Mouse (Mus musculus) gastrocnemius, adult 8-10 months (tissue): ENCODE measurements around the gene AW011738. TPM values are rescaled to one million over a fixed set of nuclear protein-coding genes. Genes with fewer than 3 reads are reported as not detected.

Experiments used
- DNase-seq, 2 experiments: peaks; one replicate each; pipeline ENCODE4 v3.0.0; 2022; ENCODE audit warnings: low spot score in 2 of 2
- total RNA-seq, 4 experiments: library from RNA; stranded (reverse); gene quantifications; 2 replicates each; pipeline ENCODE4 v1.2.4; 2022

The AW011738 gene
- total RNA-seq, 4 experiments from 2014 or later, result 4.3 to 6.3 (median 4.8) TPM

DNA sequence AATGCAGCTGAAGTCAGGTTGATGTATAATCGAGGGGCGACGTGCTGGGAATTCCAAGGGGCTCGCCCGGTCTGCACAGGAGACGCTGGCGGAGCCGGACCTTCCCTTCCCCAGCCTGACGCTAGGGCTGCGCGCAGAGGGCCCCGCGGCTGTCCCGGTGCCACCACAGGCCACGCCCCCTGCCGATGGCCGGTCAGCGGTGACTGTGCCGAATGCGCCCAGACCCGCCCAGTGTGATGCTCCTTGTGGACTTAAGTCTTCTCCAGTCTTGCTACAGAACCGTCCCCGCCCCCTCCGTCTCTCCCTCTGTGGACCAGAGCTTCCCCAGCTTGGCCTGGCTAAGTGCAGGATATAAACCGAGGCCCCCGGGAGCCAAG, 5.3 kb upstream of the AW011738 start:
- DNase-seq, result peak; percentile 86 to 89

DNA sequence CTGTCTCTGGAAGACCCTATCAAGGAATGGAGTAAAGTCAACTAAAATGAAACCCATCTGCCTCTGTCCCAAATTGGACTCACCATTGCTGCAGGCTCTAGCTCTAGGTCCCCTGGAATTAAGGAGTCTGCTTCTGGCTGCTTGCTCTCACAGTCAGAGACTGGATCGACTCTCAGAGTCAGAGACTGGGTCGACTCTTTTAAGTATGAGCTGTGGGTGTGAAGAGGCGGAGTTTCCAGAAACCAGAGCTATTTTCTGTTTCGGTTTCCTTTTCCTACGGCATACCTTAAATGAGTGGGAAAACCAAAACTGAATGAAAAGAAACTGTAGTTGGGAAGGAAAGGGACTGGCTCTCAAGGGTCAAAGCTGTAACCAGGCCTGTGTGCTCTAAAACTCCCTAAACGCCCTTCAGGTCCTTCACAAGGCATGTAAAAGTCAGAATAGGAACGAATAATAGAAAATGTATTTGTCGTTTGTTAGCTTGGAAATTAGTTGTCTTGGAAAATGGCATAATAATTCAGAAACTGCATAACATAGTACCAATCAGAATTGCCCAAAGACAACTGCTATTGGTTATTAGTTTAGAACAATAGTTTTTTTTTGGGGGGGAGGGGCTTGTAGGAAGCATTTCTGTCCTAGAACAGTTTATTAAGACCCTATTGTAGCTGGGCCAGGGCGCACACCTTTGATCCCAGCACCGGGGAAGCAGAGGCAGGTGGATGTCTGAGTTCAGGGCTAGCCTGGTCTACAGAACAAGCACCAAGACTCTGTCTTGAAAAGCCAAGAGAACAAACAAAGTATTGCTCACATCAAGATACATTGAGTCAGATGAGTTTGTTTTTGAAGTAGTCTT, 2.3 kb upstream of the AW011738 start, which contains the start of gene Isg15:
Gene Isg15 (minus strand): TSS at position 196 of the 853 bp plus-strand sequence.
- DNase-seq, result no peak

DNA sequence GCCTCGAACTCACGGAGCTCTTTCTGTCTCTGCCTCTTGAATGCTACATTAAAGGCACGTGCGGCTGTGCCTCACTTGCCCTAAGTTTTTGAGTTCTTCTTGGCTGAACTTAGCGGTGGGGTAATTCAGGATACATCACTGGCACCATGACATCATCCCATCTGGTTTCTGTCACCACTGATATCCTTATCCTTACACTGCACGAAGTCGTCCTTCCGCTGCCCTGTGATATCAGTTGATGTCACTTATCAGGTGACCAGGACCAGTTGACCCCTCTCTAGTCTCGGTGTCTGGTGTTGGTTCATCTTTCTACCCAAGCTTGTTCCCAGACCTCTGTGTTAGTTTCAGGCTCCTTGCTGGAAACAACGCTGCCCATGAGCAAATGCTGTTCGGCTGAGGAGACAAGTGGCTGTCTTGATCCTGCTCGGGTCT, 626 bp upstream of the AW011738 start:
- DNase-seq, result no peak

DNA sequence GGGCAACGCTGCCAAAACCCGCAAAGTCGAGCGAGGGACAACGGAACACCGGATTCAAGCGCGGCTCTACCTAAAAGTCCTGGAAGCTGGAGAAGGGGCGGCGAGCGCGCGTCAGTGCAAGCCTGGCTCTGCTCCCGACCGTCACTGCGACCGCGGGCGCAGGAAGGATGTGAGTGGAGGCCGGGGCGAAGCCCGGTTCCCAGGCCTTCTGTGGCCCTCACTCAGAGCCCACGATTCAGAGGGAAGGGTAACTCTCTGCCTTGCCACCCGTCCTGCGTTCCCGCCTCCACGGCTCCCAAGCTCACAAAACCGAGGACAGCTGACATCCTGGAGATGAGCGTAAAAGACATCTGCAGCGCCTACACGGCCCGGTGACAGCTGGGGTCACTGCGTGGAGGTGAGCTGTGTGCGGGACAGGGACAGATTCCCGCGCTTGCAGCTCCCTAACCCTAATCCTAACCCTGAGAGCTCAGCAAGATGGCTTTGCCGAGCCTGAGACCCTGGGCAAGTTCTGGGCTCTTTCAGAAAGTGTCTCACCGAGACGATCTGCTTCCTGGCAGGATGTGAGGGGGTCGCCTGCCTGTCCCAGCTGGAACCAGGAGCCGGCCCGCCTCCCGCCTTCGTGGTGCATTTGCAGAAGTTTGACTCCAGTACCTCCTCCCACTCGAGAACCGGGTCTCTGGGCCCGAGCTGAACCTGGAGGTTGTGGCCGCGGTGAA, 468 bp downstream of the AW011738 start:
- DNase-seq, result no peak

DNA sequence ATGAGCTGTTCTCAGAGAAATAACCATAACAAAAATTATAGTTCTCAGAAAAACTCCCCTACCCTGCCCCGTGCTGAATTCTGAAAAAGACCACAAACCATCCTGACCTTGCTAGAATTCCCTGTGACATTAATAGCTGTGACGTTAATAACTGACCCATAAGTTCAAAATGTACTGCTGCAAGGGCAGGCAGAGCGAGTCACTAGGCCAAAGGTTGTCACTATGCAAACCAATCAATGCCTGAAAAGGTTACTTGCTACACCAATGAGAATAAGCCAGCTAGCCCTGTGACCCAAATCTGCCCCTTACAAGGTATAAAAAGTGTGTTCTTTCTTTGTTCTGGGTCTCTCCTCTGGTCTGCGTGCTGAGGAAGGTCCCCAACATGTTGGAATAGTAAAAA, 5.8 kb downstream of the AW011738 start:
- DNase-seq, result no peak

DNA sequence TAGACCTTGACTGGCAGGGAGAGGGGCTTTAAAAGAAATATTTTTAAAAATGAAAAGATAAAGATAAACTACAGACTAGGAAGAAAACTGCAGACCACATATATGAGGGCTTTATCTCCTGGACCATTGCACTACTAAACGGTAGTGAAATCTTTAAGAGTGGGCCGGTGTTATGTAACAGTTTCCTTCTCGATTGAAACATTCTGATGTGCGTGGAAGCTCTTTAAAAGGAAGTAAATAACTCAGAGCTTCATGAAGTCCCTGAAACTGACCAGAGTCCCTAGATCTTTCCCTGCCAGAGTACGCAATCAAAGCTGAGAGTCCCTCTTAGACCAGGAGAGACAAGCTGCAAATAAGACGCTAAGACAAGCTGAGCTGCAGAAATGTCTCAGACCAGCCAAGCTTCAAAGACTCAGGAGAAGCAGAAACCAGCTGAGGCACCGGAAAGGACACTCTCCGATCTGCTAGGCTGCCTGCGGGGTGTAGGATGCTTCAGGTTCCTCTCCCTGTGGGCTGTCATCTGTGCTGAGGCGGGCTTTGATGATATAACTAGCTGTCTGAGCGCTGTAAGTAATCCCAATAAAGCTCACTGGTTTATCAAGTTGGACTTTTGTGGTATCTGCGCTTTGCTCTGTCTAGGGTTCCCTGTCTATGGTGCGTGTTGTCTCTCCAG, 7.0 kb downstream of the AW011738 start:
- no peak for DNase-seq

DNA sequence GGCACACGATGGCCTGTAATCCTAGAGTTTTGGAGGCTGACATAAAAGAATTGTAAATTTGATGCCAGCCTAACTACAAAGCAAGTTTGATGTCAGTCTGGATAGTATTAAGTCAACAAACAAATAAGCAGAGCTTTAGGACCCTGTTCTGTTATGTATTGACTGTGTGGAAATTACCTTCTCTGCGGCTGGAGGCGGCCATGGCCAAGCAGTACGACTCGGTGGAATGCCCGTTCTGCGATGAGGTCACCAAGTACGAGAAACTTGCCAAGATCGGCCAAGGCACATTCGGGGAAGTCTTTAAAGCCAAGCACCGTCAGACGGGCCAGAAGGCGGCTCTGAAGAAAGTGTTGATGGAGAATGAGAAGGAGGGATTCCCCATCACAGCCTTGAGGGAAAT, 10.0 kb downstream of the AW011738 start:
- no peak for DNase-seq

DNA sequence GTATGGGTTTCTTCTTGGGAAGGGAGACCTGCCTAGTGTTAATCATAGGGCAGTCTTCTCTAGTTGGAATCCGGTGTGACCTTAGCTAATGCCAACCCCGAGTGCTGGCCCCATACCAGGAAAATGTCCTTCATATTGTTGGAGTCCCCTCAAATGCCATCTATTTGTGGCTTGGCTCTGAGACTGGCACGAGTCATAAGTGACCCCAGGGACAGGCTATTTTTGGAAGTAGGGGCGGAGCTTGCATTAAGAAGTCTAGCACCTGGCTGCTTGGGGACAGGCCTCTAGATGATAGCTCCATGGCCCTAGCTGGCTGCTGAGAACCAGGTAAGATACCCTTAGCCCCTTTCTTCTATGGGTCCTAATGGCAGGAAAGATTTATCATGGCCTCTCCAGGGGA, 12.5 kb downstream of the AW011738 start, which contains the start of gene Perm1:
Gene Perm1 (plus strand): TSS at position 220 of the 400 bp plus-strand sequence.
- peak; percentile 83 to 92 for DNase-seq

DNA sequence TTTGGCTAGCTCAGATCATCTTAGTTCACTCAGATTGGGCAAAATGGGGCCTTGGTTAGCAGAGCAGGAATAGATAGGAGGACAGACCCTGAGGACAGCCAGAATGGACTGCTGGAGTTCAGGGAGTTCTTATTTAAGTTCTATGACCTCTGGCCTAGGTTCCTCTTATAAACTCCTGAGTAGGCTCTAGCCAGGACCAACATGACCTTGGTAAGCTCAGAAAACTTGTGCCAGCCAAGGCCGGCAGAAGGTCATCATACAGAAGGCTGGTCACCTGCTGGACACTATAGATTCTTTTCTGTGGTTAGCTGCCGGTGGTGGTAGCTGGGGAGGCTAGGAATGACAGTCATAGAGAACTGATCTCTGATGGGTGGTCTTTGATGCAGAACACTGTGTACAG, 13.1 kb downstream of the AW011738 start:
- DNase-seq, result no peak

DNA sequence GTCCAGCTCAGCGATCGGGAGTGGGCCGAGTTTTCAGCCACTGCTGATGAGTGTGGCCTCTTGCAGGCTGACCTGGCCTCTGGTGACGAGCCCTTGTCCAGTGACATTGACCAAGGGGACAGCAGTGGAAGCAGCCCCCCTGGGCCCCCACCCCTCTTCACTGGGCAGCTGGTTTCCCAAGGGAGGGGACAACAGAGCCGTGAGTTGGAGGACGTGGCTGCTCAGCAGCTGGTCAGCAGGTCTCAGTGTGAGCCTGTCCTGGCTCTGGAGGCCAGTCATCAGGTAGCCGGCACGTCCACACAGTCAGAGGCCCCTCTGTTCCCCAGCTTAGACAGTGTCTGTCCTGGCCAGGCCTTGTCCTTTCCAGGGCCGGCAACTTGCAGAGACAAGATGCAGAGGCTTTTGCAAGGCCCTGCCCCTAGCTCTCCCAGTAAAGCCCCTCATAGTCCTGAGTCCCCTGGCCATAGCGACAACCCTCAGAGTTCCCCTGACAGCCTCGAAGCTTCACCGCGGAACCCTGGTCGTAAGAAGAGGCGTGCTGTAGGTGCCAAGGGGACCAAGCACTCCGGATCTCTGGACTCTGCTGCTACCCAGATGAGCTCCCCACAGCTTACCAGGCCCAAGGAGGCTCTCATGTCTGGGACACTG, 14.0 kb downstream of the AW011738 start:
- peak in 1 of 2 experiments; percentile 37 for DNase-seq

DNA sequence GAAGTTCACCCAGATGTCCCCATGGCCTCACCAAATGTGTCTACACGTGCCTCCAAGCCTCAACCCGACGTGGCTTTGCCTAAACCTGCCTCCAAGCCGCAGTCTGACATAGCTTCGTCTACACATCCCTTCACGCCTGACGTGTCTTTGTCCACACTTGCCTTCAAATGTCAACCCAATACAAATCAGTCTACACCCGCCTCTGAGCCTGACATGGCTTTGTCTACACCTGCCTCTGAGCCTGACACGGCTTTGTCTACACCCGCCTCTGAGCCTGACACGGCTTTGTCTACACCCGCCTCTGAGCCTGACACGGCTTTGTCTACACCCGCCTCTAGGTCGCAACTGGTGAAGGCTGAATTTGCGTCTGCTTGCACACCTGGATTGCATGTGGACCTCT, 14.7 kb downstream of the AW011738 start:
- DNase-seq, result peak in 1 of 2 experiments; percentile 37

DNA sequence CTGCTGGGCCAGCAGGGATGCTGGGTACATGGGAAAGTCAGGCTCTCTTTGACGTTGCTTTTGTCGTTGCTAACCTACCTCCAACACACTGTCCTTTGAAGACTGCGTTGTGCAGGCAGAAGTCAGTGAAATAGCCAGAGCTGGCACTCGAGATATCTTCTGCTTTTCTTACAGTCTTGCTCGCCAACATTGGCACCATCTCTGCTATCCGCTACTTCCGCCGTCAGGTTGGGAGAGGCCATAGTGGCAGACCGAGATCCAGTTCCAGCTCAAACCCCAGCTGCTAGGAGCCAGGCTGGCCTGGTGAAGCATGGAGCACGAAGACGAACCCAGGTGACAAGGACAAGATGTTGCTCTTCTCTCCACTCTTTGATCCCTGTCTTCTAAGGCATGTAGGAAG, 16.8 kb downstream of the AW011738 start:
- peak in 1 of 2 experiments; percentile 42 for DNase-seq

DNA sequence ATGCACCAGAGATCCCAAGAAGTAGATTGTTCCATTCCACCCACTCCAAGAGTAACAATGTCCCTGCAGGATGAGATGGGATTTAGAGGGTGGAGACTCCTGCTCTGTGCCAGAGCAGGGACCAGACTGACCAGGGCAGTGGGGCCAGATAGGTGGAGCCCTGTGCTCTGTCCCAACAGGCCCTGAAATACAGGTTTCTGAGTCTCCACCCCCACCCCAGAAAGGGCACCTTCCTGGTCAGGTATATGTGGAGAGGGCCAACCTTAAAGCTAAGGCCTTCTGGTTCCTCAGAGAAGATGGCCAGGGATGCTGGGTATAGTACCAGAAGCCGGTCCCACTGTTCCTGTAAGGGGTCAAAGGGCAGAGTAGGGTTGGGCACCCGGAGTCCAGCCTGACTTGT, 21.2 kb downstream of the AW011738 start:
- no peak for DNase-seq

DNA sequence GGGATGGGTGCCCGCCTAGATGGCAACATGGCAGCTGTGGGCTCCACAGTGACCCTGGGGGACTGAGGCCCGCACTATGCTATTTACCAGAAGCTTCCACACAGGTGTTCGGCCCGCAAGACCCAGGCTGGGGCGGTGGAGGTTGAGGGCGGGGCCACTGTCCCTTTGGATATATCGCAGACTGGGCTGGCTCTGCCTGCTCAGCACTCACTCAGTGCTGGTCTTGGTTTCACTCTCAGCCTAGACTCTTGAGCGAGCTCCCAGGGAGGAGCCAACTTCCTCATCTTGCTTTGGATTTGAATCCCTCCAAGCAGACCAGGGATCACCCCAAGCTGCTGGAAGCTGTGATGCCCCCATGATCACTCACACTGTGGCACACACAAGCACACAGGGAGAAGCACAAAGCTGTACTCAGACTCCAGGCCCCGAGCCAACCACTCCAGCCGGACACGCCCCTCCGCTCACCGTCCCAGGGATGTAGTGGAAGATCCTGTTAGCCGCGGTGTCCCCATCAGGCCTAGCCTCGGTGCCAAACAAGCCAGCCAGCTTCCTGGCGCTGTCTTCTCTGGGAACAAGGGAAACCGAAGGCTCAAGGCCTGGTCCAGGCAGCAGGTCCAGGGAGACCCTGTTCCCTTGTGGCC, 24.8 kb downstream of the AW011738 start:
- no peak for DNase-seq

DNA sequence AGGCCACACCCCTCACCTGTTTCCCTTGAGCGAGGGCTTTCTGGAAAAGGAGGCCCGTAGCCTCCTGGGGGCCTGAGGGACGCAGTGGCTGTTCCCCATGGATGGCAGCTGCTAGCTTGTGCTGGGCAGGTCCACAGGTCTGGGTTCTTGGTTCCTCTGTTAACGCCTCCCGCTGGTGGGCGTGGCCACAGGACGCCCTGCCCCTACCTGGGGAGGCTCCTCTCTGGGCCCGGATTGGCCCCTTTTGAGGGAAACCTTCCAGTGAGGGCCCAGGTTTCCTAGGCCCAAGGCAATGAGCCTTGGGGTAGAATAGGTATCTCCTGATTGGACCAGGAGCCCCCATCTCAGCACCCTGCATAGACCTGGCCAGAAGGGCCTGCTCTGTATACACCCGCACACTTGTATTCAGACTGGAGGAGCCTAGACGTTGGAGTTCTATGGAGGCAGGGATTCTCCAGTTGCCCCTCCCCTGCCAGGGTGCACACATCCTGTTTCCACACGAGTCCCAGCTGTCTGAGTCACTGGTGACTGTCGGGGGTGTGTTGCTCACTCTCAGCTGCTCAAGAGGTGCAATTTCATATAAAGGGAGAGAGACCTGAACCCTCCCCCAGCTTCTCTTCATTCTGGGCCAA, 25.4 kb downstream of the AW011738 start:
- DNase-seq, result no peak

DNA sequence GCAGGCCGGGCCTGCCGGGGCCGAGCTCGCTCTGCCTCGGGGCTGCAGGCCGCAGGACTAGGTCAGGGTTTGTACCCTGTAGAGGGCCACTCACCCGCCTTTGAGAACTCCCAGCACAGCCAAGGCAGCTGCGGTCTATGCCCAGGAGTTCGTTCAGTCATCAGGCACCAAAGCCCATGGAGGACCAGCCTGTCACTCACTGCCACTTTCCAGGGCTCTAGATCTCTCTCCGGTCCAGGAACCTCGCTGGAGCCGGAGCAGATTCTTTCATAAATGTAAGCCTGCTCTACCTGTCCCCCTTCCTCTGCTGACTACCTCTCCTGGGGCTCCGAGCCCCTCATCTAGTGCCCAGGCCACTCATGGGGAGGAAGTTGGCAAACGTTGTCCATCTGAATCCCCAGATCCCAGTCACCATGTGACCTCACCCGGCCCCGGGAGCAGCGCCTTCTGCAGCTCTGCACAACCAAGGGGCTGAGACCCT, 31.0 kb downstream of the AW011738 start:
- no peak for DNase-seq

DNA sequence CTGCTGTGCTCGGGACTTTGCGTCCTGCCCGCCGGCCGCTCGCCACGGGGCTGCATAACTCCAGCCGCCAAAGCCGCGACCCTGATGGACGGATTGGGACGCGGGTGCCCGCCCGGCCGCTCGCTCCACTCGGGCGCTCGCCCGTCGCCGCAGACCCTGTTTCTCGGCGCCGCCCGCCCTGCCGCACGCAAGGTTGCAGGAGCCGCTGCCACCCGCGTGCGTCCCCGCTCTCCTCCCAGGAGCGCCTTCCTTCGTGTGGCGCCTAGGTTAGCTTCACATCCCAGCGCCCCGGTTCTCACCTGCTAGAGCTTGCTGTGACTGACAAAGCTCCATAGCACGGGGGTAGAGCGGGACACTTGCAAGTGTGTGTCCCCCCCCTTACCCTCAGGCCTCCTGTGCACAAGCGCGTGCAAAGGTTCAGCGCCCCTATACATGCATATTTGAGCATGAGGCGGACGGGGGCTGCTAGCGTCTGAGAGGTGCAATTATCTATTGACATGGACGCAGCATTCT, 31.7 kb downstream of the AW011738 start, which contains the start of gene Plekhn1:
Gene Plekhn1 (minus strand): TSS at position 157 of the 513 bp plus-strand sequence.
- DNase-seq, result peak; percentile 44 to 55

DNA sequence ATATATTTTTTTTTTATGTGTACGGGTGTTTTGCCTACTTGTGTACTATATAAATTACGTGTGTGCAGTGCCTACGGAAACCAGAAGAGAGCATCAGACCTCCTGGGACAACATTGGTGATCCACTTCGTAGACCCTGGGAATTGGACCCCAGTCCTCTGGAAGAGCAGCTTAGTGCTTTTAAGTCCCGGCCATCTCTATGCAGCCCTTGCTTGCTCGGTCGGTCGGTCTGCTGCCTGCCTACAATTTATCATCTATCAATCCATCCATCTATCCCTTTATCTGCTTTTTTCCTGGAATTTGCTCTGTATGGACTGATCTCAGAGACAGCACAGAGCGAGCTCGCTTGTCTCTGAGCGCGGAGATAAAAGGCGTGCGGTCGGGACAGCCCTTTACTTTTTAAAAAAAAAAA, 32.3 kb downstream of the AW011738 start:
- DNase-seq, result no peak

DNA sequence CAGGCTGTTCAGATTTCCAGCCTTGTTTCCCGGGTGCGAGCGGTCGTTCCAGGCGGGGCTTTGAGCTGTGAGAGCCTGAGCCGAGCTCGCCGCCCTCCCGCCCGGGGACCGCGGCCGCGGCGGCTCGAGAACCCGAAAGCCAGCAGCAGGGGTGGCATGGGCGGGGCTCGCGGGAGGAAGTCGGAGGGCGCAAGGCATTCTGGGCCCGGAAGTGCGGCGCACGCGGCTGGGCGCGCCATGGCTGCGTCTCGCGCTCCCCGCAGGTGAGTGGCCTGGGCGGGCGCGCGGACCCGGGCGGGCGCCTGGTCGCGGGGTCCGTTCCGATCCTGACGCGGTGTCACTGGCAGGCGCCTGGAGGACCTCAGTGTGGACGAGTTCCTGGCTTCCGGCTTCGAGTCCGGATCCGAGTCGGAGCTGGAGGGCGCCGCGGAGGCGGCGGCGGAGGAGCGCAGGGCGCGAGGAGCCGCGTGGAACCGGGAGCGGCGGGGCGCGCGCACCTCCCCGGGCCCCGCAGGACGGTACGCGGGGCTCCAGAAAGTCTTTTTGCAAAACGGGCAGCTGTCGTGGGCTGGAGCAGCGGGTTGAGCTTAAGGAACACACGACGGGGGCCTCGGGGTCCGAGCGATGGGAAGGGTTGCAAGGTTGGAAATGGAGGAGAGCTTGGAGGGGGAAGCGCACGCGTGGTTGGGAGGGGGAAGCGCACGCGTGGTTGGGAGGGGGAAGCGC, 32.9 kb downstream of the AW011738 start, which contains the start of gene Noc2l:
Gene Noc2l (plus strand): TSS at position 203 of the 726 bp plus-strand sequence.
- peak; percentile 71 to 80 for DNase-seq
